Mouse (Mus musculus): ENCODE measurements at regions not wholly inside any gene's neighbourhood (a gene's known extent, or its start where the extent isn't known, plus 50 kb on each side); places are given as distances from the start of the nearest gene placed in this dataset.

GRCm38 (mm10) chr1:138011581-138011980, 163.9 kb downstream of the Ptprc start:
- no peak for DNase-seq (ENCODE audit: low spot score)

GRCm38 (mm10) chr1:138010910-138011477, 164.5 kb downstream of the Ptprc start:
- DNase-seq (ENCODE audit: low spot score), result no peak

GRCm38 (mm10) chr1:138006811-138007210, 168.7 kb downstream of the Ptprc start:
- DNase-seq (ENCODE audit: low spot score), result no peak

GRCm38 (mm10) chr1:138004319-138004718, 171.2 kb downstream of the Ptprc start:
- no peak for DNase-seq (ENCODE audit: low spot score)

- DNase-seq (ENCODE audit: low spot score), result no peak
Measured at GRCm38 (mm10) chr1:137999268-137999900, 176.1 kb downstream of the Ptprc start.

GRCm38 (mm10) chr1:137996041-137996440, 179.5 kb downstream of the Ptprc start:
- no peak for DNase-seq (ENCODE audit: low spot score)

- DNase-seq (ENCODE audit: low spot score), result no peak
Measured at GRCm38 (mm10) chr1:137991936-137992335, 183.6 kb downstream of the Ptprc start.

- no peak for DNase-seq (ENCODE audit: low spot score)
Measured at GRCm38 (mm10) chr1:137991412-137991811, 184.1 kb downstream of the Ptprc start.

GRCm38 (mm10) chr1:137973406-137973805, 202.1 kb downstream of the Ptprc start:
- DNase-seq (ENCODE audit: low spot score), result no peak

- DNase-seq (ENCODE audit: low spot score), result no peak
Measured at GRCm38 (mm10) chr1:137972620-137973350, 202.7 kb downstream of the Ptprc start.

GRCm38 (mm10) chr1:137966151-137966836, 209.2 kb downstream of the Ptprc start:
- DNase-seq (ENCODE audit: low spot score), result no peak

- DNase-seq (ENCODE audit: low spot score), result no peak
Measured at GRCm38 (mm10) chr1:137963656-137964055, 211.9 kb downstream of the Ptprc start.

GRCm38 (mm10) chr1:137958040-137958439, 217.5 kb downstream of the Ptprc start:
- no peak for DNase-seq (ENCODE audit: low spot score)

- no peak for DNase-seq (ENCODE audit: low spot score)
Measured at GRCm38 (mm10) chr1:137955993-137956392, 219.5 kb downstream of the Ptprc start.

GRCm38 (mm10) chr1:137955139-137955538, 220.4 kb downstream of the Ptprc start:
- DNase-seq (ENCODE audit: low spot score), result no peak

- DNase-seq (ENCODE audit: low spot score), result no peak
Measured at GRCm38 (mm10) chr1:137953369-137953768, 222.1 kb downstream of the Ptprc start.

GRCm38 (mm10) chr1:137952777-137953176, 222.7 kb downstream of the Ptprc start:
- DNase-seq (ENCODE audit: low spot score), result no peak

- DNase-seq (ENCODE audit: low spot score), result no peak
Measured at GRCm38 (mm10) chr1:137947900-137948299, 227.6 kb downstream of the Ptprc start.

GRCm38 (mm10) chr1:137941776-137942522, 233.6 kb downstream of the Ptprc start:
- no peak for DNase-seq (ENCODE audit: low spot score)

GRCm38 (mm10) chr1:137935746-137936145, 239.8 kb downstream of the Ptprc start:
- no peak for DNase-seq (ENCODE audit: low spot score)

- no peak for DNase-seq (ENCODE audit: low spot score)
Measured at GRCm38 (mm10) chr1:137929764-137930163, 245.7 kb downstream of the Ptprc start.

GRCm38 (mm10) chr1:137928522-137928921, 247.0 kb downstream of the Ptprc start:
- no peak for DNase-seq (ENCODE audit: low spot score)
